Mouse (Mus musculus) ES-CJ7 (cell line): ENCODE data around the gene Cdh13.

Experiments used
- DNase-seq: peaks from one replicate; pipeline ENCODE4 v3.0.0; 2011; ENCODE audit warnings: low read depth, low spot score

Cdh13 gene

DNA sequence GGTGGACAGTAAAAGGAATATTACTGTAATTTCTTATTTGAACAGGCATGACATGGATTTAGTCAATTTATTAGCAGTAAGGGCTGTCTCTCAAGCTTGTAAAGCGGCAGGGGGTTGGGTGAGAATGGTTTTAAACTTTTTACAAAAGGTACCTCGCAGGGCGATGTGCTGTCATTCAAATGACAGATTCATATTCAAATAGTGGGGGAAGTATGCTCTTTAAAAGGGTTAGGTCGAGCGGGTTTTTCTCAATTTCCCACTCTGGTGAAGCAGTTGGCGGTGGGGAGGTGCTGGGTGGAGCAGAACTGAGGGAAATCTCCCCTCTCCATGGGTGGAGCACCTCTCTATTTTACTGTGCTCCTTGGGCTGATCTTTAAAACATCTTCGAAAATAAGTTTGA, 513.0 kb downstream of the Cdh13 start:
- DNase-seq, result peak; percentile 83

DNA sequence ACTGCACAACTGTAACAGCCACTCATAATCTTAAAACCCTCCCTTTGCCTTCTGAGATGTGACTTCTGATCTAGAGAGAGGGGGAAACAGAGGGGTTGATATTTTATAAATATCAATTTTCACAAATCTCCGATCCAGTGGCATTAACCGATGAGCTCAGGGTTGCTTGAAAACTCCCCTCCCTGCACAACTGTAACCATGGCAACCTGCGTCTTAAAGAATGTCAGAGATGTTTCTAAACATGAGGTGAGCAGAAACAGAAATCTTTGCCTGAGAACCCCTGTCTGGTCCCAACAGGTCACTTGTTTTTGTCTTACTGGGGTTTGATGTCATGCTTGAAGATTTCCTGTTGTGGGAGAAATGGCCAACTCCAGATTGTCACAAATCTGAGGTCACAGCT, 513.6 kb downstream of the Cdh13 start:
- peak; percentile 52 for DNase-seq

GRCm38 (mm10) chr8:118803168-118803567, 519.6 kb downstream of the Cdh13 start:
- DNase-seq, result no peak

DNA sequence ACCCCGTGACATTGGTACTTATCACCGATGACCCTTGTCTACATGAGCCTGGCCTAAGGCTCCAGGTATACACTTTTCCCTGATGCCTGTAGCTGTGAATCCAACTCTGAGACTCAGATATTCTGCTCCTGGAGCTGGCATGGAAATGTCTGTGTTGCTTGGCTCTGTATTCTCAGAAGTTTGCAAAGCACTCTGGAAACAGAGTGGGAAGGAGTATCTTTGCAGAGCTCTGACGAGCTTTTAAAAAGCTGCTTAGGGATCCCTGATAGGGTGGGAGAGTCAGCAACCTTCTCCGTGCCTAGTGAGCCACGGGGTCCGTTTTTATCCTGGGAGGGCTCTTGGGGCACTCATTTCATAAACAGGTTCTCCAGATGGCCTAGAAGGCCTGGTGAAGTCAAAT, 526.1 kb downstream of the Cdh13 start:
- DNase-seq, result no peak

- DNase-seq, result no peak
These were observed 531.5 kb downstream of the Cdh13 start for GRCm38 (mm10) chr8:118815055-118815454.

DNA sequence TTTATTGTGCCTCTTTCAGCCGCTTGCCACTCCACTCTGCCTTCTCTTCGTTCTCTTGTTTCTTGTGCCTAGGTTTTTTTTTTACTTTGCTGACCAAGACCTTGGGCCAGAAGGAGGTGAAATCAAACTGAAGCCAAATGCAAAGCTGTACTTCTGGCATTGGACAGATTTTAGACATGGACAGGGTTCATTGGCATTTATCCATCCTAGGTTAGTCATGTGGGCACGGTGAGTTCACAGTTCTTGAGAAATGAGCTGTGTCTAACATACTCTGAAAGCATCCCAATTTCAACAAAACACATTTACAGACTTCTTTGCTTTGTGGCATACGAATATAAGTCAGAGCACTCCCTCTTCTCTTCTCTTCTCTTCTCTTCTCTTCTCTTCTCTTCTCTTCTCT, 543.2 kb downstream of the Cdh13 start:
- DNase-seq, result no peak

DNA sequence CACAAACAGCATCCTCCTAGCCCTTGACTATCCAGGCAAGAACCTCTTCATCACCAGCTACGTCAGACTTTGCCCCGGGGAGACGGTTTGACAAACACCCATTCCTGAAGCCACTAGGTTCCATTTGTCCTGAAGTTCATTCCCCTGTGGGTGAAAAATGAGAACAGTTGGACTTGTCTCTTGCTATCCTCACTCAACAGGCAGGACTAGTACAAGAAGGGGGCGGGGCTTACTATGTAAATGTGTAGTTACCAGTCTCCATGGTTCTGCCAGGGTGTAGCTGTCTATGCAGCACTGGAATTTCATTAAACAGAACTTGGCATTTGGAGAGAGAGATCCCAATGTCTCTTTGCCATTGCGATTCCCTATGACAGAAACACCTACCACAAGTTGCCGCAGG, 544.2 kb downstream of the Cdh13 start:
- peak; percentile 13 for DNase-seq

GRCm38 (mm10) chr8:118830291-118830690, 546.8 kb downstream of the Cdh13 start:
- DNase-seq, result peak; percentile 23

DNA sequence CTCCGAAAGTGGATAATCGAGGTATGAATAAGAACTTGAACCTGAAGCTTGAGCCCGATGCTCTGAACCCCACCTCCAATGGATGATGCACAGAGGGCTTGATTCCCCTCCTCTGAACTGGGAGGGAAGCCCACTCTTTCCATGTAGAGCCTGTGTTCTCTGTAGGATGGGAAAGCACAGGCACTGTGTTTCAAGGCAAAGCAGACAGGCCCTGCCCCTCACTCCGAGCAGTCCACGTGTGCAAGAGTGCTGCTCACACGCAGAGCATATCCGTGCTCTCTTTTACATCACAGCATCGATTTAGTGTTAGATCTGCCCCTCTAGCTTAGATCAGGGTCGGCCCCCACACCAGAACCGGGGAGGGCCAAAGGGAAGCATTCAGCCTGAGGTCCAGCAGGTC, 547.5 kb downstream of the Cdh13 start:
- no peak for DNase-seq

DNA sequence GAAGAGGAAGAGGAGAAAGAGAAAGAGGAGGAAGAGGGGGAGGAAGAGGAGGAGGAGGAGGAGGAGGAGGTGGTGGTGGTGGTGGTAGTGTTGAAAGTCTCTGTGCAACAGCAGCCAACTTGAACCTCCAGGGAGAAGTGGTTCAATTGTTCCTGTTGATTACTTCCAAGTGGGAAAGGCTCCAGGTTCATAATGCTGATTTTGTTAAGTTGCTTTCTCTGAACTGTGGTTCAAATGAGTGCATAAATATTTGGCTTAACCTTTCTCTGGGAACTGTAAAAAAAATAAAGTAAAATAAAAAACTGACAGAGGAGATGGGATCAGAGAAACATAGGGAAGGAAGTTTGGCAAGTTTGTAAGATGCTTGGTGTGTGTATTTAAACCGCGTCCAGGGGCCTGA, 555.3 kb downstream of the Cdh13 start:
- no peak for DNase-seq

DNA sequence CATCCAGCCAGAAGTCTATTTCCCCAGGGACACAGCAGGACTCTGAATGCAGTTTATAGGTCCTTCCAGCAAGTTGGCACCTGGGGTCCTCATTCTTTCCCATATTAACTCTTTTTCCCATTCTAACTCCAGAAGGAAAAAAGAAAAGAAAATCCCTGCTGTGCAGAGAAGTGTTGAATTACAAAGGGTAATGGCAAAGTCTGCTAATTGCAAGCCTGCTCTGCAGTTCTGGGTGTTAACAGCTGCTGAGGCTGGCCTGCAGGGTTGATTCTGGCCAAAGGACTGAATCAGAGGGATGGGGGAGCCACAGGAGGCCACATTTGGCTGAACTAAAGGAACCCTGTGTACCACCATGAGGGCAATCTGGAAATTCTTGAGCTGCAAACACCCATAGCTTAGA, 562.2 kb downstream of the Cdh13 start:
- DNase-seq, result peak; percentile 67

DNA sequence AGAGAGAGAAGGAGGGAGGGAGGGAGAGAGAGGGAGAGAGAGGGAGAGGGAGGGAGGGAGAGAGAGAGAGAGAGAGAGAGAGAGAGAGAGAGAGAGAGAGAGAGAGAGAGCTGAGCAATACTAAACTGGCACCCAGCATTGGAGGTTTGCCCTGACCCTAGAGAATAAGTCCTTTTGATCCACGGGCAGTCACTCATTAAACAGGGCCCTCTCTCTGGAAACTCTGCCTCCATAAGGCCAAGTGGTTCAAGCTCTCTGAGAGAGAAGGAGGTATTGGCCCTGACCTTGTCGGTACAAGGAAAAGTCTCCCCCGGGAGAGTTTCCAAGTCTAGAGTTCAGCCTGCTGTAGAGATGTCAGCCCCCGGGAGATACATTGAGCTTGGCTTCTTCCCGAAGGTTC, 564.5 kb downstream of the Cdh13 start:
- DNase-seq, result no peak

- no peak for DNase-seq
These were observed 566.0 kb downstream of the Cdh13 start for GRCm38 (mm10) chr8:118849515-118849914.

DNA sequence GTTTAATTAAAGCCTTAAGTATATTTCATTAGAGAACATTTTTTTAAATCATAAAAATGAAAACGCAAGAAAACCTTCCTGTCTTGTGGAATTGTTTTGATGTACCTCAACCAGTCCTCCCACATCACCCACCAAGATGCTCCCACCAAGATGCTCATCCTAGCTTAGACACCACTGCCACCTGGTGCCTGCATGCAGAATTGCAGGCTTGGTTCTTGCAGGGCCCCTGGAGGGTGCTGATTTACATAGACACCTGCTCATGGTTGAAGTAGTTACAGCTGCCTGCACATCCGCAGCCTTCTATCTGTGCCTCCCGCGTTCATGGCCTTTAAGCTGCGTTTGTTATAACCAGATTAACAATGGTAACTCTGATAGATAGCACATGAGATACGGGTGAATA, 566.8 kb downstream of the Cdh13 start:
- peak; percentile 95 for DNase-seq

DNA sequence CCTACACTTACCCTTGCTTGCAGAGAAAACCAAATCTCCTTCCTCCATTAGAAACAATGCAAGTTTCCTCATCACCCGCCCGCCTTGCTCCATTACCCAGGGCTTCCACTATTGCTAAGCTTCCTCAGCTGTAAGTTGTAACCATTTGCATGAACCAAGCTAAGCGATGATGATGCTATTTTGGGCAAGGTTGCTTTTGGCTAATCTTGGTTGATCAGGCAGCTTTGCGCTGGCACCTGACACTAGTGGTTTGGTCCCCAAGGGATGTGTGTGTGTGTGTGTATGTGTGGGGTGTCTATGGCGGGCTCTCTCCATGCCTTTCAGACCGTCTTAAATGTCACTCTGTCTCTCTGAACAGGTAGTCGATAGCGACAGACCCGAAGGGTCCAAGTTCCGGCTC, 567.8 kb downstream of the Cdh13 start:
- no peak for DNase-seq

GRCm38 (mm10) chr8:118852861-118853260, 569.3 kb downstream of the Cdh13 start:
- DNase-seq, result no peak

GRCm38 (mm10) chr8:118854656-118855055, 571.1 kb downstream of the Cdh13 start:
- no peak for DNase-seq

DNA sequence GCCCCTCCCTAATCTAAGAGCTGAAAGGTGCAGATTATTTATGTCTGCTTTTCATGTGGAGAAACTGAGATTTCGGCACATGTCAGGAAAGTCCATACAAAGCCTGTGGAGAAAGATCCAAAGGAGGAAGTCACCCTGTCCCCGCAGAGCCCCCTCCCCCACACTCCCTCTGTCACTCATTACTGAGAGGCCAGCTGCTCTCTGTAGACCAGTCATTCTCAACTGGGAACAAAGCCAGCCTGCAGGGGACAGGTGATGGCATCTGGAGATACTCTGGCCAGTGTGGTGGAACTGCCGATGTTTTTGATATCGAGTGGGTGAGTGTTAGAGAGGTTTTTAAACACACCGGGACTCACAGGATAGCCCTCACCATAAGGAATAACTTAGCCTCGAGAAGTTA, 582.8 kb downstream of the Cdh13 start:
- no peak for DNase-seq

- no peak for DNase-seq
These were observed 587.2 kb downstream of the Cdh13 start for GRCm38 (mm10) chr8:118870711-118871110.

GRCm38 (mm10) chr8:118879939-118880825, 596.6 kb downstream of the Cdh13 start:
- no peak for DNase-seq

GRCm38 (mm10) chr8:118884296-118884695, 600.8 kb downstream of the Cdh13 start:
- no peak for DNase-seq

GRCm38 (mm10) chr8:118884988-118885387, 601.5 kb downstream of the Cdh13 start:
- DNase-seq, result no peak

DNA sequence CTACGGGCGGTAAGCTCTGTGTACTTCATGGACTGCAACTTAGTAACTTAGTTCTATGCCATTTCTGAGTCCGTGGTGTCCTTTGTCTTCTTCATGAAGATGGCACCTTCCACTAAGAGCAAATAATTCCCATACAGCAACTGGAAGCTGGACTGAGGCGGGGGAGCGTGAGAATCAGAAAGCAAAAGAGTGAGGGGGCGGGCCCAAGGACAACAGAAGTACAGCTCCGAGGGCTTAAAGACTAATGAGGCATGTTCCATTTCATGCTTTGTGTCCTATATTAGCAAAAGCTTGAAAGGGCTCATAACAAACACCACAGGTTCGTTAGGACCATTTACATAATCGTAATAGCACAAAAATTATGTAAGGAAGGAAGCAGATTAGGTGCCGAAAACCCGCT, 618.9 kb downstream of the Cdh13 start:
- no peak for DNase-seq

DNA sequence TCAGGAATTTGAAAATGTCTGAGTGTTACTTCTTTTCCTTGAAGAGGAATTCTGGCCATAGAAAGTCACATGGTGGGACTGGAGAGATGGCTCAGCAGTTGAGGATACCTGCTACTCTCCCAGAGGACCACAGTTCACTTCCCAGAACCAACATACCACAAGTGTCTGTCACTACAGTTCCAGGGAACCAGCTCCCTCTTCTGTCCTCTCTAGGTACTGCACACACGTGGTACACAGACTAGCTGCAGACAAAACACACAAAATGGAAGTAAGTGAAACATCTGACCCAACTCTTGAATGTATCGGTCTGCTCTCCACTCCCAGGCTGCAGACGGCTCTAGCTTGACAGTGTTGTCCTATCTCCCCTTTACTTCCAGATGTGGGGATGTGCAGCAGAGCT, 633.0 kb downstream of the Cdh13 start:
- peak; percentile 48 for DNase-seq
